Mouse (Mus musculus) cortical plate, adult 2 months (tissue): ENCODE measurements around the gene Uchl3. TPM values are rescaled to one million over a fixed set of nuclear protein-coding genes. Genes with fewer than 3 reads are reported as not detected.

Source experiments
- H3K27ac ChIP-seq: fragments of 200-500 bp; 2 replicates; pipeline ENCODE4 v1.5.1; 2012; ENCODE audit warnings: low read length, control low read depth, inconsistent platforms; ENCODE audit not compliant: insufficient read depth
- H3K4me1 ChIP-seq: fragments of 200-500 bp; 2 replicates; pipeline ENCODE4 v1.6.1; 2011; ENCODE audit warnings: low read length; ENCODE audit not compliant: control insufficient read depth, insufficient read depth
- H3K4me3 ChIP-seq: fragments of 200-500 bp; 2 replicates; pipeline ENCODE4 v1.5.1; 2011; ENCODE audit warnings: mild to moderate bottlenecking, low read length, control low read depth; ENCODE audit not compliant: insufficient read depth
- CTCF ChIP-seq: fragments of 200-500 bp; IDR thresholded peaks from 2 replicates; pipeline ENCODE4 v1.5.1; 2011; ENCODE audit warnings: mild to moderate bottlenecking, control low read depth, low read length; ENCODE audit not compliant: insufficient read depth; ENCODE audit errors: extremely low read depth
- POLR2A ChIP-seq: fragments of 200-500 bp; IDR thresholded peaks from 2 replicates; pipeline ENCODE4 v1.6.1; 2011; ENCODE audit warnings: mild to moderate bottlenecking, low read length, control low read depth; ENCODE audit not compliant: insufficient read depth; ENCODE audit errors: extremely low read depth
- polyA plus RNA-seq: library from polyadenylated mRNA; depleted of rRNA; stranded (reverse); fragments of >200 nt; gene quantifications from 2 replicates; pipeline ENCODE4 v1.2.3, GENCODE M21; 2012

The Uchl3 gene
- polyA plus RNA-seq, 1 experiment, result 51.4 TPM

DNA sequence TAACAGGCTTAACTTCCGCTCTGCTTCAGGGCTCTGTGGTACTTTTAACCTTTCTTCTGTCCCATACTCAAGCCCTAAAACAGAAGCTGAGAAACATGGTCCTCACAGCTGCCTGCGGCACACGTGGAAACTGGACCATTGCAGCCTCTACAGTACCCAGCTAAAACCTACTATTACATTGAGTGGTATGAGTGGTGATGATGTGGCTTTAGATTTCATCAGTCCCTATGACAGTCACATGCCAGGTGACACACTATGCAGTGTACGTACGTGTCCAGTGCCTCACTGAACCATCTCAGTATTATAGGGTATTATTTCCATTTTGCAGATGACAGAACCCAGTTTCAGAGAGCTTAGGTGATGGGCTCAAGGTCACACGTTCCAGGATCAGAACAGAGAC is 16.4 kb upstream of the Uchl3 start:
- Histone ChIP-seq H3K27ac (no peak overlapping the region), H3K4me1 (no peaks in the 10 kb centered on the region), H3K4me3 (no peak overlapping the region)
- TF ChIP-seq POLR2A (no peak), CTCF (no peak)

DNA sequence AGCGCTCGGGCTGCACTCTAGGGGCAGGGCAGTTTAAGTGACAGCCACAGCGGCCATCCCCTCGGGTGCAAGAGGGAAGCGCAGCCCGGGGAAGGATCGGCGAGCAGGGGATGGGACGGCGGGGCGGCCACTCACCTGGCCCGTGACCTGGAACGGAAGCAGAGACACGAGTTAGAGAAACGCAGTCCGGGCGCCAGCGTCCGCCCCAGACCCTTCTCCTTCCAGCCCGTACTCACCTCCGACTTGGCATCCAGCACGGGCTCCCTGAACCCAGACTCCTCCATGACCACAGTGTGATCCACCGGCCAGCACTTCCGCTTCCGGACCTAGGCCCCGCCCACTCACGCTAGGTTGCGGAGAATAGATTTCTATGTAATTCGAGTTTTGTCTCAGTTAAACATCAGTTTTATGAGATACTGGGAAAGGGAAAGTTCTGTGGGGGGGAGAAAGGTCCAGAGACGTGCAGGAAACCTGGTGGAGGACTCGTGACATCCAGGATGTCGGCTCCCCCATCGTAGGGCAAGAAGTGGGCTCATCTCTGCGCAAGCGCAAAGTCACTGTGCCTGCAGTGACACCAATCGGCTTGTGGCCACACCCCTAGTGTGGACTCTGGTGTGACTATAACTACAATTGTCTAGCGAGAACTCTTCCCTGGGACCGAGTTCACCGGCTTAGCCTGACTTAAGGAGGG is 13.5 kb upstream of the Uchl3 start, which contains the start of gene Commd6:
Commd6 (minus strand) TSS at position 534 of the 691 bp plus-strand sequence.
- Histone ChIP-seq H3K27ac (peak within 1 kb of the TSS; percentile 79; the same call in 1 of the 2 replicates), H3K4me1 (no peaks in the 10 kb centered on the region), H3K4me3 (peak within 1 kb of the TSS; percentile 55)
- TF ChIP-seq POLR2A (peak; percentile 78), CTCF (no peak)

DNA sequence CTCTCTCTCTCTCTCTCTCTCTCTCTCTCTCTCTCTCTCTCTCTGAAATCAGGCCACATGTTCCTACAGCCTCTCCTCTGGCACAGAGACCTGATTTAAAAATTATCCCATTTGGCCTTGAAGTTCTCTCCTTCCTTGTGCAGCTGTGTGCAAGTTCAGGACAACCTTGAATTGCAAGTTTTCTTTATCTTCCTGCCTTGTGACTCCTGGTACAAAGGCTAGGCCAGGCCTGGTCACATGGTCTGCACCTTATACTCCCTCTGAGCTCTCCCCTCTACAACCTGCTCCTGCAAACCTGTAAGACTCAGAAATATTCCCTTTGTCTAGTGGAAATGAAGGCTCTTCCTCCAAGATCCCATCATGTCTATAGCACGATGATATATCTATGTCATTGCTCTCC is 8.8 kb upstream of the Uchl3 start:
- H3K27ac ChIP-seq, result no peak overlapping the region
- TF ChIP-seq POLR2A (no peak), CTCF (no peak)
- H3K4me3 ChIP-seq, result no peak overlapping the region
- H3K4me1 ChIP-seq, result no peaks in the 10 kb centered on the region

DNA sequence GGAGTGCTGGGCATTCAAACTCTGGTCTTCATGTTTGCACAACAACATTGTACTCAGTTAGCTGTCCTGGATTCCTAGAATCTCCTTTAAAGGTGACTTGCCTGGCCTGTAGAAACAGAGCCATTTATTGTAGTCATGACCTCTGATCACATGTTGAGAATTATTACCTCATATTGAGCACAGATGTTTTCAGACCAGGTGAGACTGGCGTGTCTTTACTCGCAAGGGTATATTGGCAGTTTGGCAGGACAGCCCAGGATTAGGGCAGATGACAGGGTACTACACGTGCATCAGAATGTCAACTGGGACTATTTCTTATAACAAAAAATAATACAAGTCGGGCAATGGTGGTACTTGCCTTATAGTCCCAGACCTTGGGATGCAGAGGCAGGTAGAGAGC is 3.2 kb upstream of the Uchl3 start:
- H3K27ac ChIP-seq, result no peak overlapping the region
- no peak for TF ChIP-seq CTCF
- no peak for TF ChIP-seq POLR2A
- no peaks in the 10 kb centered on the region for H3K4me1 ChIP-seq
- H3K4me3 ChIP-seq, result no peak overlapping the region

DNA sequence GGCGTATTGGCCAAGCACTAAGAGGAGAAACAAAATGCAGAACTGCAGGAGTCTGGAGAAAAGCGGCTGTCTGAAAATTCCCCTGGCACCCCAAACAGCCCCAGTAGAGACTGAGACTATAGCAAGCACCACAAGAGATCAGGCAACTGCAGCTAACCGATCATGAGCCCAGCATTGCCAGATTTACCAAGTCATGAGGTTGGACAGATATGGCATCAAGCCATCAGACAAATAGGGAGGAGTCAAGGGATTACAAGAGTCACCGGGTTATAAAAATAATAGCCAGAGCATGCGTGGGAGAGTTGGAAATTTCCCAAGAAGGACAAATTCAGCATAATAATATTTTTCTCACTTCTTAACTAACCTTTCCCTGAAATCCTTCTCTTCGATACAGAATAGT is 1.2 kb upstream of the Uchl3 start:
- TF ChIP-seq POLR2A (no peak), CTCF (no peak)
- no peak overlapping the region for H3K27ac ChIP-seq
- H3K4me1 ChIP-seq, result 0 out of 2 replicates have a peak, but pooled peaks cover 2% of the 10 kb centered on the region
- no peak overlapping the region for H3K4me3 ChIP-seq

DNA sequence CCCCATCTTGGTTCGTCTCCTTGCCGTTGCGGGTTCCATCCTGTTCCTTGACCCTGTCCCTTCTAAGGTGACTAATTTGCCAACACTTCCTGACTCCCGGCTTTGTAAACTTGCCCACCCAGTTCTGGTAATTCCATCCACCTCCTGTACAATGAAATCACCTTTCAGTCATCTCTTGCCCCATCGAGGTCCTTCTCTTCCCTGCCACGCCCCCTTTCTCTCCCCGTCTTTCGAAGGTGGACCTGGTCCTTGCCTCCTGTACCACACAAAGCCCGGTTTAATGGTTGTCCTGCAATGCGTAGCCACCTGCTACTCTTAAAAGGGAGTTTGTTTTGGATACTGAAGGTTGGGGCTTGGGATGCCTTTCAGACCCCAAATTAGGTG is 751 bp downstream of the Uchl3 start:
- Histone ChIP-seq H3K27ac (no peak overlapping the region), H3K4me1 (0 out of 2 replicates have a peak, but pooled peaks cover 2% of the 10 kb centered on the region), H3K4me3 (peak overlapping the region; percentile 77)
- TF ChIP-seq POLR2A, result no peak
- no peak for TF ChIP-seq CTCF

DNA sequence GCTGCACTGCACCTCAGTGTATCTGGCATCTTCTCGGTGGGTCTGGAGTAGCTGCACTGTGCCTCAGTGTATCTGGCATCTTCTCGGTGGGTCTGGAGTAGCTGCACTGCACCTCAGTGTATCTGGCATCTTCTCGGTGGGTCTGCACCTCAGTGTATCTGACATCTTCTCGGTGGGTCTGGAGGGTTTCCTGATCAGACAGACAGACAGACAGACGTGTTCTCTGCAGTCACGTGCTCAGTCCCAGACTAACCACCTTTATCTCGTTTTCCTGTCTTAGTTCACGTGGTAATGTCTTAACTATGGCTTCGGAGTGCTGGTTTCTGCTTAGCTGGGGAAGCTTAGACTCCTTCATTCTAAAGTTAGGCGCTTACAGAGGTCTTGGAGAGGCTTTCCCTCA is 2.5 kb downstream of the Uchl3 start:
- H3K4me3 ChIP-seq, result no peak overlapping the region
- TF ChIP-seq CTCF (no peak), POLR2A (no peak)

DNA sequence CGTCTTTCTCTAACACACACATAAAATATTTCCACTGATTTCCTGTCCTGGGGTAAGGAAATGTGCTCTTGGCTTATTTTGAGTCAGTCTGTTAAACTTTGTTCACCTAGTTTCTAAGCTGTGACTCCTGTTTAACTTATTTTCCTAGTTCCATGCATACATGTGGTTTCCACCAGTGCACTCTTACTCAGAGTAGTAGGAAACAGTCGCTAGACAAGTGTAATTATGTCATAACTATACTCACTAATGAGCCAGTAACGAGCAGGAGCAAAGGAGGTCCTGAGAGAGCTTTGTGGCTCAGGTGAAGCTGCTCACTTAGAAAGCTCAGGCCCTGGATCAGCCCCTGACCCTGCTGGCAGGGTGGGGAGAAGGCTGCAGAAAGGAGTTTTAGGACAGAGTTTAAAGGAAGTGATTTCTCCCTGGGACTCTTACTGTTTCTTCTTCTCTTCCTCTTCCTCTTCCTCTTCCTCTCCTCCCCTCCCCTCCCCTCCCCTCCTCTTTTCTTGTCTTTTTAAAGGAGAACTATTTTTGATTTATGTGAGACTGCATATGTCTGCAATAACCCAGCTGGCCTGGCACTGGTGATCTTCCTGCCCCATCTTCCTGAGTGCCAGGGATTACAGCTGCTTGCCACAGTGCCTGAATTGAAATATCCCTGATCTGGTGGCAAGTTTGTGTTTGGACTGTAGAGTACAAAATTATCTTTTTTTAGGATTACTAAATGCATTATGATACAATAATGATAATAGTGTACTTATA is 8.1 kb downstream of the Uchl3 start:
- Histone ChIP-seq H3K4me1 (no peaks in the 10 kb centered on the region), H3K4me3 (no peak overlapping the region), H3K27ac (no peak overlapping the region)
- no peak for TF ChIP-seq CTCF
- TF ChIP-seq POLR2A, result no peak

More for the DNA sequence above, 2.5 kb downstream of the Uchl3 start:
- Histone ChIP-seq H3K27ac (no peak overlapping the region), H3K4me1 (0 out of 2 replicates have a peak, but pooled peaks cover 2% of the 10 kb centered on the region)

DNA sequence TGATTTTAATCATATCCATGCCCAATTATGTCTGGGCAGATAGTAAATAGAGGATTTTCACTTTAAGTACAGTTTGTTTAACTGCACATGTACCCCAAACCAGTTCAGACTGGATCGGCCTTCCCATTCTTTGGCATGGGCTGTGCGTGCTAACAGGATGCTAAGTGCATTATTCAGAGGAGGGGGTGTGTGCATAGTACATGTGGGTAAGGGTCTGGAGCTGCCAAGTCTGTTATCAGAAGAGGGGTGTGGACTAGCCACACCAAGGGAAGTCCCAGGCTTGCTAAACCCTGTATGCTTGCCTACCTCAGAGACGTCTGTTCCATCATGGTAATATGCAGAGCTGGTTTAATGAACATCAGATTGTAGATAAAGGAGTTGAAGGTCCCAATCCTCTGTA is 10.5 kb downstream of the Uchl3 start:
- no peaks in the 10 kb centered on the region for H3K4me1 ChIP-seq
- no peak overlapping the region for H3K4me3 ChIP-seq
- no peak overlapping the region for H3K27ac ChIP-seq
- TF ChIP-seq CTCF (no peak), POLR2A (no peak)

DNA sequence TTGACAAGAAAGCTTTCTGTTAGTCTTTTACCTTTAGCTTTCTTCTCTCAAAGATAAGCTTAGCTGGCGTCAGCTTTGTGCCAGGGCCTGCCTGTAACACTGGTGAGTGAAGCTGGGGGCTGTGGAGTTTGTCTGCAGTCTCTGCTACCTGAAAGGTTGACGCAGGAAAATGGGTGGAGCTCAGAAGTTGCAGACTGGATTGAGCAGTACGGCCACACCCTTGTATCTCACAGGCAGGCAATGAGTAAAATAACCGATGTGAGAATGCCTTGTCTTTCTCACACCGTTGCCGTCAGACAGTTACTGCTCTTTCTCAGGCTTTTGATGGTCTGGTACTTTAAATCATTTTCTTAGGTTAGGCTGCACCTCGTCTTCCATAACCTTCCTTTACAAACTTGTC is 12.3 kb downstream of the Uchl3 start:
- Histone ChIP-seq H3K27ac (no peak overlapping the region), H3K4me1 (no peaks in the 10 kb centered on the region), H3K4me3 (no peak overlapping the region)
- no peak for TF ChIP-seq CTCF
- TF ChIP-seq POLR2A, result no peak
